Mouse (Mus musculus) urinary bladder, postnatal 14 days (tissue): Measurements from ENCODE around the gene Smg7.
"Not testable (repeated sequence)": the region's sequence is repeated elsewhere in the genome, so short reads cannot be mapped to it uniquely, and the experiment has no call there.

Experiments
- DNase-seq: peaks from one replicate; pipeline ENCODE4 v3.0.0; 2021; ENCODE audit warnings: low spot score

Smg7 gene

GRCm38 (mm10) chr1:152901765-152902664 is at the start of gene Smg7:
Smg7 (minus strand) TSS chr1:152902646.
- DNase-seq: no peak

- no peak for DNase-seq
These were observed 40.5 kb upstream of the Smg7 start for GRCm38 (mm10) chr1:152942977-152943376.

DNA sequence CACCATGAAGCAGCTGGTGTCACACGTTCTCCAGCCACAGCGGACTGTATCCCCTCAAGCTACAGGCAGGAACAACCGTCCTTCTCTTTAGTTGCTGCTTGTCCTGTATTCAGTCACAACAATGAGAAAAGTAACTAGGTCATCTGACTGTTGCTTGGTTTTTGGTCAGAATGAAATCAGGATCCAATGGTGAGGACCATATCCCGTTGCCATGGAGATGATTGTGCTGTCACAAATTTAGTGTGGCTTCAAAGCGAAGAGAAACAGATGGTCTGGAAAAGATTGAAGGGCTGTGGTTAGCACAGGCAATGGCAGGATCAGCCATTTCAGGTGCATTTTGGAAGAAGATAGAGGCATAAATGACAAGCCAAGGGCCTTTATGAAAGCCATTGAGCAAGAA is 33.9 kb upstream of the Smg7 start:
- DNase-seq: no peak

DNA sequence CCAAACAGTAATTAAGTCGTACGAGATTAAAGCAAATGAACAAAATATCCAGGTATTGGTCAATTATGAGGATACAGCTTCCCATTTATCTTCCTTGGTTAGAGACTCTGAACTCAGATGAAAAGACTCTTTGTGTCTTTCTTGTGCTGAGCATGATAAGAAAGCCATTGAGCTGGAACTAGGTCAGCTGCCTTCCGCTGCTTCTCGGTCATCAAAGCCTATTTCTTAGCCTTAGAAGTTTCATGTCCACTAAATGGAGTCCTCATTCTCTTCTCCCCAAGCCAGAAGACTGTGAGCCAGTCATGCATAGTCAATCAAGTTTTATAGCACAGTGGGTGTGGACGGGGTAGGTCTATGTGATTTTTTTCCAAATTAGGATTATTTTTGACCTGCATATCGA is 33.0 kb upstream of the Smg7 start:
- no peak for DNase-seq

GRCm38 (mm10) chr1:152933962-152934361 is 31.5 kb upstream of the Smg7 start:
- DNase-seq: no peak

DNA sequence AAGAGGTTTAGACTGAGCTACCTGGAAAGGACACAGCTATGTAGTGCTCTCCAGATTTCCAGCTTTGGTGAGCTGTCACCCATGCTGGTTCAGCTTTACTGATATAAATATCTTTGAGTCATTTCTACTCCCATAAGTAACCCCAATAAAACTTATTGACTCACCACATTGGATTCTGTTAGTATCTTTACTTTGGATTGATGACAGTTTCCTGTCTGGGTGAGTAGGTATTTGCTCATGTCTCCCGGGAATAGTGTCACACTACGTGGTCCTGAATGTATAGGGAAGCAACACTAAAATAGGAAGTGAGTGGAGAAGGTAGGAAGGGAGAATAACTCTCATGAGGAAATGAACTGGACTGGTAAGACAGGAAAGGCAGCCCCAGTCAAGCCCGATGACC is 19.3 kb upstream of the Smg7 start:
- DNase-seq: peak; percentile 22

DNA sequence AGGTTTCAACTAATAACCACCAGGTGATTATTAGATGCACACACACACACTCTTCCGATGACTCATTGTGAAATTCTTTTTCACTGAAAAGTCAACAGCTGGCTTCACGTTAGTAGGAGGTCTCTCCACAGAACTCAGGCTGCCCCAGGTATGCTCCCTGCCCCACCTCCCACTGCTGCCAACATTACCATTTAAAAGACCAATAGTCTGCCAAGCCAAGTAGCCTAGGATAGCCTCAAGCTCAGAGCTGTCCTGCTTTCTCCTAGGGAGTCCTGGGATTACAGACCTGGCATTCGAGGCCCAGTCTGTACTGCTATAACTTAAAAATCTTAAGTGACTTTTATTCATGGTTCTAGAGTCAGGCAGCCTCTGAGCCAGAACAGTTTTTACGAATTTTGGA is 15.2 kb upstream of the Smg7 start:
- no peak for DNase-seq

DNA sequence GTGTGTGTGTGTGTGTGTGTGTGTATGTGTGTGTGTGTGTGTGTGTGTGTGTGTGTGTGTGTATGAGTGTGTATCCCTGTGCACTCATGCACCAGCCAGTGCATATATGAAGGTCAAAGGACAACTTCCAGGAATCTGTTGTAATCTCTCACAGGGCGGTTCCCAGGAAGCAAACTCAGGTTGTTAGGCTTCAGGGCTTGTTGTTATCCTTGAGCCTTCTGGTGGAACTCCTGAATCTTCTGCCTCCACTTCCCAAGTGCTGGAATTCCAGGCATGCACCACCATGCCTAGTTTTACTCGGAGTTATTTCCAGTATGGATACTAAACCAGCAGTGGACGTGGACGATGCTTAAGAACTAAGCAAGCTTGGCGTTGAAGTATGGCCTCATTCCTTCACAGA is 14.5 kb upstream of the Smg7 start:
- no peak for DNase-seq

DNA sequence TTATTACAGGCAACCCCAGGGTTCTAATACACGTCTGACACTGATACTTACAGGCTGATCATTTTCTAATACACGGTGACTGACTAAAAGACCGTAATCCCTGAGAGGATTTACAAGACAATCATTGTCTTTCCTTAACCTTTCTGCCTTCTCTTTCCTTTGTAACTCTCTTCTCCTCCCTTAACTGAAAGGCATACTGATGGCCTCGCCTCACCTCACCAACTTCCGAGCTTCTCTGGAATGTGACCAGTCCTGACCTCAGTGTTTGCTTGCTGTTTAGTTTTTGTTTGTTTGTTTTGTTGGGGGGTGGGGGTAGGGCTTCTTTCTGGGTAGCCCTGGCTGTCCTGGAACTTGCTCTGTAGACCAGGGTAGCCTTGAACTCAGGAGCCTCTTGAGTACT is 13.3 kb upstream of the Smg7 start:
- no peak for DNase-seq

- no peak for DNase-seq
These were observed 11.3 kb upstream of the Smg7 start for GRCm38 (mm10) chr1:152913483-152914460.

GRCm38 (mm10) chr1:152904469-152904868 is 2.0 kb upstream of the Smg7 start:
- peak; percentile 81 for DNase-seq

DNA sequence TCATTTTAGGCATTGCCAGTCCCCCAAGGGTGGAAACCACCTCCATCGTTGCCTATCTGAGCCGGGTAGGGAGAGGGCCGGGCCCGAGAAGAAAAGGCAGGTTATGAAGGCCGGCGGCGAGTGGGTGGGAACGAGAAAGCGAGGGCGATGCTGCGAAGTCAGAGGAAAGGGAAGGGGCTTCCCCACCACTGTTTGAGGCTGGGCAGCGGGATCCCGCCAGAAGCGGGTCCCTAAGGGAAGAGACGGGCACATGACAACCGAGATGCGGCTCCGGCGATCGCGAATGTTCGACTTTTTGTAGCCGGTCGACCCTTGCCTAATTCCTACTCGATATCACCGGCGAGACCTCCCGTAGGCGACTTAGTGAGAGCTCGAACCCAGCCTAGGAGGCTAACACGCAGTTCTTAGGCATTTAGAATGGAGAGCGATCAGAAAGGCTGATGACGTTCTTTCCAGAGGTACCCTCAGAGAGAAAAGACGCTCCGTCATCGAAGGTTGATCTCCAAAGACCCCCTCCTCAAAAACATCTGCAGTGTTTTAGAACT is 1.2 kb upstream of the Smg7 start:
- peak; percentile 14 for DNase-seq

GRCm38 (mm10) chr1:152902665-152903516 is 445 bp upstream of the Smg7 start:
- DNase-seq: peak; percentile 95

GRCm38 (mm10) chr1:152901419-152901764 is 1.1 kb downstream of the Smg7 start:
- no peak for DNase-seq

DNA sequence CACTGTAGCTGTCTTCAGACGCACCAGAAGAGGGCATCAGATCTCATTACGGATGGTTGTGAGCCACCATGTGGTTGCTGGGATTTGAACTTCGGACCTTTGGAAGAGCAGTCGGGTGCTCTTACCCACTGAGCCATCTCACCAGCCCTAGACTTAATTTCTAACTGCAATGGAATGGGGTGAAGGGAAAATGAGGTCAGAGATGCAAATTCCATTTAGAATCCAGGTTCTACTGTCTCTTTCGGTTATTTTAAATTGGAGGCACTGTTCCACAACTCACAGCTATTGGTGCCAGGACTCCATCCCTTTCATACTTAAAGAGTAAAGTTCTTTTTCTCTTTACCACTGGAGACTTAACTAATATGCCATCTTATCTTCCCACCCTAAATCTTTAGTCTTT is 14.4 kb downstream of the Smg7 start:
- not testable (repeated sequence) for DNase-seq

DNA sequence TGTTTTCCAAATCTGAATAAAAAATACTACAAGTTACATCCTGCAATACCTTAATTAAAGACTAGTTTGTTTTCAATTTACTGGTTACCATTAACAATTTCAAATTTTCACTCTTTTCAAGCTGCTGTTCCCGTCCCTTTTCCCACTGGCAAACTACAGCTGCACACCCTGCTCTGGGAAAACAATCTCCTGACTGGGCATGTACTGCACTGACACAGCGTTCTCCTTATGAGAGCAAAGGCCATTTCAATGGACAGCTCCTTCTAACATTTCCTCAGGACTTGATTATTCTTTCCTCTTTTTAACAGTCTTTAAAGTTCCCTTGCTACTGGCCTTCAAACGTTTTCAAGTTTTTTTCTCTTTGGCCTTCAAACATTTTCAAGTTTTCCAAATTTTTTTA is 31.4 kb downstream of the Smg7 start:
- no peak for DNase-seq

DNA sequence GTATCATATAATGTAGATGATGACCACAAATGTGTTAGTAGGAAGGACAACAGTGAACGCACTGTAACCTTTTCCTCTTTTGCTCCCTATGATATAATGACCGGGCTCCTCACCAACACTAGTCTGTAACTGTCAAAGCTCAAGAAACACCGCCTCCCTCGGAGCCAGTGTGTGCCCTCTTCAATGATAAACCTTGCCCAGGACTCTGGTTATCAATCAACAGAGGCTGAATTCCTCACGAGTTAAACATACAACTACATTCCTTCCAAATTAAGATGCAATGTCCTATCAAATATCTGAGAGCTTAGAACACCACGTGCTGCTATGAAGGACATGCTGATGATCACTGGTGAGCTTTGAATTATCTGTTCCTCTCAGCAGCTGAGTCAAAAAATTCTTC is 32.5 kb downstream of the Smg7 start:
- no peak for DNase-seq

- DNase-seq: no peak
These were observed 55.6 kb downstream of the Smg7 start for GRCm38 (mm10) chr1:152846856-152847255.

GRCm38 (mm10) chr1:152845211-152845730 is 57.2 kb downstream of the Smg7 start:
- DNase-seq: no peak

- DNase-seq: no peak
These were observed 57.8 kb downstream of the Smg7 start for GRCm38 (mm10) chr1:152844634-152845033.

GRCm38 (mm10) chr1:152841057-152841456 is 61.4 kb downstream of the Smg7 start:
- DNase-seq: no peak
